Mouse (Mus musculus) layer of hippocampus, adult 8-10 months (tissue): ENCODE data around the gene Gm28827. TPM values are rescaled to one million over a fixed set of nuclear protein-coding genes. Genes with fewer than 3 reads are reported as not detected.
"Not testable (repeated sequence)": the region's sequence is repeated elsewhere in the genome, so short reads cannot be mapped to it uniquely, and the experiment has no call there.

Experiments
- DNase-seq, 2 experiments: peaks; one replicate each; pipeline ENCODE4 v3.0.0; 2022; ENCODE audit warnings: low spot score in 2 of 2
- total RNA-seq, 4 experiments: library from RNA; stranded (reverse); gene quantifications; 2 replicates each; pipeline ENCODE4 v1.2.4; 2022

The Gm28827 gene
- total RNA-seq = not detected

DNA sequence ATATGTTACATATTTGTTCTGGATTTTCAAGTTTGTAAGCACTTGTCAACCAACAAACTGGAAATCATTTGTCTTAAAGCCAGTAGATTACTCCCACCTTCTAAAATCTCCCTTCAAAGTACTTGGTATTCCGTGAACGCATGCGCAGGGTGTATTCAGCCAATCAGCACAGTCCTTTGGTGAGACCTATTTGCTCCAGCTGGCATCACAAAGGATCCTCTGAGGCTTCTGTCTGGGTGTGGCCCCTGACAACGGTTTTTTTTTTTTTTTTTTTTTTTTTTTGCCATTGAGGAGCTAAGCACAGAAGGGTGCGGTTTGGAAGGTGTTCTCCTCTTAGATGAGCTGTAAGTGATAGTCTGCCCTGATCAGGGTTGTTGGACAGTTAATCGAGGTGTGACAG, at the start of gene Gm28827:
TSS of gene Gm28827 (plus strand) at position 301 of the 400 bp plus-strand sequence.
- DNase-seq = not testable (repeated sequence)
